Comparison of ENCODE assay signal across 8 mouse cellular contexts in the genomic region with DNA sequence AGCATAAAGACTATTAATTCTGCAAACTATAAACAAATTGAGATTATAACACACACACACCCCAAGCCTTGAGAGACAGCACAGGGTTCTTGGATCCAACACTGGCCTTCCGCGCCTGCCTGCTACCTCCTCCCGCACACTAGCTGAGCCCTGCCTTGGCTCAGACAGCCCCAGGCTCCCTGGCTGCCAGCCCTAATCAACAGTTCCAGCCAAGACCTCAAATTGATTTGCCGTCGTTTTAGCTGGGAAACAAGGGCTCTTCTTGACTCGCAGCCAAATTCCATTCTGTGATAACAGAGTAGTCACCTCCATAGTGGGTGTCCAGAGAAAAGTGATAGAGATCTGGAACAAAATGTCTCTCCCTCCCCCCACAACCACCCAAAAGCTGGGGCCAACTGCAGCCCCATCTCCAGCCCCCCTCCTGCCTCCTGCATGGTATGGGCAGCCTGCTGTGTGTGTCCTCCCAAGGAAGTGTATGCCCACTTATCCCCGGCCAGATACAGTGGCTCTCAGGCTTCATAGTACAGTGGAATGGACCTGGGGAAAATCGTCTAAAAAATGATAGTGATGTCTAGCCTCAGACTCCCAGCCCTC. TPM values are rescaled to one million over a fixed set of nuclear protein-coding genes. Genes with fewer than 3 reads are reported as not detected.
A peak's percentile ranks its signal among the peaks of the same experiment; 100 is the strongest.
DNase-seq lines count a peak whose midpoint lies in the region; ATAC-seq lines count a peak whose summit lies in the region.

No protein-coding gene starts in this region.

- DNase-seq in heart, adult 18-20 months: peak; percentile 12 to 14
- peak; percentile 15 for DNase-seq in lung, postnatal 14 days
- no peak for DNase-seq in lung, postnatal 25 days (ENCODE audit: low spot score)
- peak; percentile 95 for DNase-seq in forebrain, embryonic 14.5 days (ENCODE audit: low spot score)
- DNase-seq in ovary, postnatal 14 days (ENCODE audit: low spot score): peak; percentile 14
- DNase-seq in spleen, adult 12 weeks (ENCODE audit: low spot score): no peak
- DNase-seq in frontal cortex, adult 2 months (ENCODE audit: extremely low spot score in 1 of 2, low spot score in 1 of 2): no peak

- no peaks in the 10 kb centered on the region for H3K36me3 ChIP-seq in heart, embryonic 11.5 days (ENCODE audit: control insufficient read depth, insufficient read depth, low read length)
- no peaks in the 10 kb centered on the region for H3K36me3 ChIP-seq in forebrain, embryonic 14.5 days (ENCODE audit: control insufficient read depth, insufficient read depth, low read length)

- no peak overlapping the region; the same call in 1 of the 2 replicates for H3K4me2 ChIP-seq in heart, embryonic 11.5 days
- 0 out of 2 replicates have a peak overlapping the region, but pooled peaks have one; percentile 2 for H3K4me2 ChIP-seq in forebrain, embryonic 14.5 days (ENCODE audit: low read length)

- H3K27ac ChIP-seq in heart, embryonic 11.5 days (ENCODE audit: low read depth, low read length): no peak overlapping the region
- peak overlapping the region; percentile 80 for H3K27ac ChIP-seq in forebrain, embryonic 14.5 days (ENCODE audit: low read depth, low read length)

- 0 out of 2 replicates have a peak, but pooled peaks cover 2% of the 10 kb centered on the region for H3K4me1 ChIP-seq in heart, embryonic 11.5 days (ENCODE audit: control insufficient read depth, insufficient read depth, low read length)
- H3K4me1 ChIP-seq in forebrain, embryonic 14.5 days (ENCODE audit: control insufficient read depth, insufficient read depth, low read length): peaks cover 35% of the 10 kb centered on the region

- H3K9ac ChIP-seq in heart, embryonic 11.5 days (ENCODE audit: low read depth, low read length): no peak overlapping the region
- no peak overlapping the region for H3K9ac ChIP-seq in forebrain, embryonic 14.5 days (ENCODE audit: low read length)

- 28% methylated on average over 8 of the region's 8 CpGs for WGBS in heart, embryonic 11.5 days (ENCODE audit: insufficient replicate concordance)
- 22% methylated on average over 8 of the region's 8 CpGs for WGBS in forebrain, embryonic 14.5 days

- H3K27me3 ChIP-seq in heart, embryonic 11.5 days (ENCODE audit: control insufficient read depth, insufficient read depth, low read length): peaks cover 5% of the 10 kb centered on the region; the same call in 1 of the 2 replicates
- H3K27me3 ChIP-seq in forebrain, embryonic 14.5 days (replicated peaks; ENCODE audit: control insufficient read depth, insufficient read depth, low read length): no peaks in the 10 kb centered on the region

- ATAC-seq in heart, embryonic 11.5 days (replicated peaks; ENCODE audit: insufficient number of reproducible peaks, low FRiP score, low TSS enrichment): no peak
- peak; percentile 89 for ATAC-seq in forebrain, embryonic 14.5 days

- no peaks in the 10 kb centered on the region for H3K9me3 ChIP-seq in heart, embryonic 11.5 days (replicated peaks; ENCODE audit: control insufficient read depth, low read length)
- no peaks in the 10 kb centered on the region for H3K9me3 ChIP-seq in forebrain, embryonic 14.5 days (replicated peaks; ENCODE audit: control insufficient read depth, low read length)

- H3K4me3 ChIP-seq in heart, embryonic 11.5 days (ENCODE audit: low read depth, low read length): no peak overlapping the region
- no peak overlapping the region for H3K4me3 ChIP-seq in forebrain, embryonic 14.5 days (ENCODE audit: low read depth, low read length)

RNA-seq across cellular contexts. Expression of a gene that starts 18.9 kb away (rescaled TPM):
- total RNA-seq in heart, adult 18-20 months (2021): 1 to 10 TPM; 2.0 to 2.5 TPM
- polyA plus RNA-seq in heart, embryonic 11.5 days (2014; fragmentation: Nextera tagmentation; extraction: Ambion mirVana): 2.1 and 3.0 TPM in 2 replicates
- 23.4 and 25.7 TPM in 2 replicates for polyA plus RNA-seq in forebrain, embryonic 14.5 days (2014; fragmentation: Nextera tagmentation; extraction: Ambion mirVana)
- polyA plus RNA-seq in frontal cortex, adult 2 months (2012; rRNA removed): 389 and 416 TPM in 2 replicates

Comparison
In these comparisons a context has a peak if more than half of its experiments do, and no peak if none do; other contexts are left out.
1. DNase-seq: peak in heart, adult 18-20 months (2 of 2), lung, postnatal 14 days (single experiment), forebrain, embryonic 14.5 days (single experiment) and ovary, postnatal 14 days (single experiment); none in lung, postnatal 25 days (single experiment), spleen, adult 12 weeks (single experiment) and frontal cortex, adult 2 months (0 of 2).
2. RNA of a gene that starts 18.9 kb away (polyA plus RNA-seq): 389 to 416 TPM in frontal cortex, adult 2 months; 23.4 to 25.7 TPM in forebrain, embryonic 14.5 days and 2.1 to 3.0 TPM in heart, embryonic 11.5 days; every median in the first group is over 10 times any median in the second.